Mouse (Mus musculus) stomach, postnatal 0 days (tissue): ENCODE measurements at regions not wholly inside any gene's neighbourhood (a gene's known extent, or its start where the extent isn't known, plus 50 kb on each side); places are given as distances from the start of the nearest gene placed in this dataset.

Experiments used
- CTCF ChIP-seq: IDR thresholded peaks from 2 replicates; pipeline ENCODE4 v1.5.1; 2016; ENCODE audit warnings: antibody characterized with exemption, low read depth, mild to moderate bottlenecking, moderate library complexity
- EP300 ChIP-seq: optimal IDR thresholded peaks from 2 replicates; pipeline ENCODE3; 2016; ENCODE audit warnings: antibody characterized with exemption

GRCm38 (mm10) chr6:31617341-31617740 lies 53.6 kb upstream of the Podxl start:
- TF ChIP-seq CTCF (no peak), EP300 (no peak)
